Mouse (Mus musculus) kidney, postnatal 0 days (tissue): Measurements from ENCODE around the gene Cuta. TPM values are rescaled to one million over a fixed set of nuclear protein-coding genes. Genes with fewer than 3 reads are reported as not detected.
A peak's percentile ranks its signal among the peaks of the same experiment; 100 is the strongest.

ENCODE experiments used
- ATAC-seq: fragments of 200-750 bp; cut with Nextera tagmentation; replicated peaks from 2 replicates; pipeline ENCODE4 v1.8.0; 2017; ENCODE audit warnings: low read depth, moderate number of reproducible peaks, moderate TSS enrichment, moderate library complexity; ENCODE audit not compliant: low FRiP score
- DNase-seq: peaks from one replicate; pipeline ENCODE4 v3.0.0-alpha.2; 2016; ENCODE audit warnings: low spot score
- H3K27ac ChIP-seq: fragments of 300-500 bp; sonication (generic); 2 replicates; pipeline ENCODE4 v1.5.1; 2014; ENCODE audit warnings: mild to moderate bottlenecking
- H3K27me3 ChIP-seq: fragments of 300-500 bp; sonication (generic); 2 replicates; pipeline ENCODE4 v1.6.1; 2014; ENCODE audit warnings: low read length, mixed read lengths; ENCODE audit not compliant: insufficient read depth
- H3K36me3 ChIP-seq: fragments of 300-500 bp; sonication (generic); 2 replicates; pipeline ENCODE4 v1.6.1; 2014; ENCODE audit warnings: low read length, mixed read lengths; ENCODE audit not compliant: insufficient read depth
- H3K4me1 ChIP-seq: fragments of 300-500 bp; sonication (generic); replicated peaks from 2 replicates; pipeline ENCODE4 v1.6.1; 2014; ENCODE audit warnings: antibody characterized with exemption, low read length, mixed read lengths; ENCODE audit not compliant: insufficient read depth
- H3K4me2 ChIP-seq: fragments of 300-500 bp; sonication (generic); 2 replicates; pipeline ENCODE4 v1.6.1; 2014; ENCODE audit warnings: mild to moderate bottlenecking, low read length, moderate library complexity, mixed read lengths
- H3K4me3 ChIP-seq: fragments of 300-500 bp; sonication (generic); replicated peaks from 2 replicates; pipeline ENCODE4 v1.5.1; 2014; ENCODE audit warnings: low read depth, low read length
- H3K9ac ChIP-seq: fragments of 300-500 bp; sonication (generic); 2 replicates; pipeline ENCODE4 v1.6.1; 2014; ENCODE audit warnings: low read depth, low read length
- H3K9me3 ChIP-seq: fragments of 300-500 bp; sonication (generic); replicated peaks from 2 replicates; pipeline ENCODE4 v1.6.1; 2016; ENCODE audit warnings: low read length, inconsistent platforms, mixed read lengths
- CTCF ChIP-seq: IDR thresholded peaks from 2 replicates; pipeline ENCODE4 v1.5.1; 2016; ENCODE audit warnings: antibody characterized with exemption, low read depth, mild to moderate bottlenecking, moderate library complexity
- WGBS: fragments of 180-500 bp; shearing (Covaris S2); extraction: QIAGEN DNeasy Blood & Tissue Kit; methylation state at CpG from one replicate; pipeline ENCODE4 v1.1.7; 2014; 5-methylcytosine and 5-hydroxymethylcytosine counted together
- polyA plus RNA-seq: library from polyadenylated mRNA; unstranded; fragments of >200 nt; fragmentation: Nextera tagmentation; extraction: Ambion mirVana; gene quantifications from 2 replicates; pipeline ENCODE4 v1.2.1, GENCODE M21; 2015

Gene Cuta
- polyA plus RNA-seq, 1 experiment from 2014 or later: 227 TPM

DNA sequence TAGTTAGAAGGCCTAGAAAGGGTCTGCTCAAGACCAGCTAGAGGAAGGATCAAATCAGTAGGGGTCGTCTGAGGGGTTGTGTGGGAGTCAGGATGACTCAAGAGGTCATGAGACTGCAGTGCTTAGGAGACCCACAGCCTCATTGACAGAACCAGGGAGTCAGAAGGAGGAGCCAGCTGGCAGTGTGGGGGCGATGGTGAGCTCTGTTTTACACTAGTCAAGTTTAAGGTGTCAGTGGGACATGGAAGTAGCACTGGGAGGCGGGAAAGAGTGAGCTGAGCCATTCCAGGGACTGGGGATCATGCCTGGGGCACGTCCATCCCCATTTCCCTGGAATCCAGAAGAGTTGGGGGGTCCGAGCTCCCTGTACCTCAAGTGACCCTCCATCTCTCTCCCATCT, 19.5 kb upstream of the Cuta start:
- ATAC-seq: no peak

GRCm38 (mm10) chr17:26957872-26958271, 18.5 kb upstream of the Cuta start:
- no peak overlapping the region for H3K4me3 ChIP-seq
- WGBS: 94% methylated on average over 5 of the region's 5 CpGs

More for the DNA sequence above, 19.5 kb upstream of the Cuta start:
- Histone ChIP-seq H3K4me2 (no peak overlapping the region), H3K27me3 (no peaks in the 10 kb centered on the region), H3K9me3 (no peaks in the 10 kb centered on the region), H3K4me3 (no peak overlapping the region), H3K27ac (no peak overlapping the region), H3K9ac (no peak overlapping the region), H3K4me1 (no peaks in the 10 kb centered on the region), H3K36me3 (peaks cover 57% of the 10 kb centered on the region)
- no peak for DNase-seq
- TF ChIP-seq CTCF: no peak
- 56% methylated on average over 5 of the region's 5 CpGs for WGBS

DNA sequence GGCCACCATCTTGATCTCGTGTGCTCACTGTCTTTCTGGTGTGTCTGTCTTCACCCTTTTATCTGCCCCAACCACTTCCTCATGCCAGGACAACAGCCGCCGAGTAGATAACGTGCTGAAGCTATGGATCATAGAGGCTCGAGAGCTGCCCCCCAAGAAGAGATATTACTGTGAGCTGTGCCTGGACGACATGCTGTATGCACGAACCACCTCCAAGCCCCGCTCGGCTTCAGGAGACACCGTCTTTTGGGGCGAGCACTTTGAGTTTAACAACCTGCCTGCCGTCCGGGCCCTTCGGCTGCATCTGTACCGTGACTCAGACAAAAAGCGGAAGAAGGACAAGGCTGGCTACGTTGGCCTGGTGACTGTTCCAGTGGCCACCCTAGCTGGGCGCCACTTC, 17.5 kb upstream of the Cuta start:
- Histone ChIP-seq H3K4me2 (no peak overlapping the region), H3K4me3 (no peak overlapping the region), H3K27ac (no peak overlapping the region), H3K27me3 (no peaks in the 10 kb centered on the region), H3K9ac (no peak overlapping the region), H3K9me3 (no peaks in the 10 kb centered on the region), H3K36me3 (peaks cover 47% of the 10 kb centered on the region), H3K4me1 (peaks cover 18% of the 10 kb centered on the region; the same call in 1 of the 2 replicates)
- 89% methylated on average over 18 of the region's 18 CpGs for WGBS
- DNase-seq (no peak), ATAC-seq (no peak)
- no peak for TF ChIP-seq CTCF

More at GRCm38 (mm10) chr17:26957872-26958271, 18.5 kb upstream of the Cuta start:
- DNase-seq: no peak
- H3K4me1 ChIP-seq: peaks cover 8% of the 10 kb centered on the region; the same call in 1 of the 2 replicates
- H3K9me3 ChIP-seq: no peaks in the 10 kb centered on the region
- ATAC-seq: no peak
- no peak overlapping the region for H3K9ac ChIP-seq
- H3K4me2 ChIP-seq: no peak overlapping the region
- no peak for TF ChIP-seq CTCF
- no peaks in the 10 kb centered on the region for H3K27me3 ChIP-seq
- peaks cover 56% of the 10 kb centered on the region for H3K36me3 ChIP-seq
- no peak overlapping the region for H3K27ac ChIP-seq

GRCm38 (mm10) chr17:26956309-26956708, 16.9 kb upstream of the Cuta start:
- WGBS: 77% methylated on average over 5 of the region's 5 CpGs
- Histone ChIP-seq H3K4me2 (no peak overlapping the region), H3K27ac (no peak overlapping the region), H3K9ac (no peak overlapping the region), H3K4me1 (peaks cover 21% of the 10 kb centered on the region; the same call in 1 of the 2 replicates), H3K9me3 (no peaks in the 10 kb centered on the region), H3K4me3 (no peak overlapping the region), H3K27me3 (no peaks in the 10 kb centered on the region), H3K36me3 (peaks cover 42% of the 10 kb centered on the region)
- TF ChIP-seq CTCF: no peak
- ATAC-seq: no peak
- no peak for DNase-seq

- H3K27me3 ChIP-seq: no peaks in the 10 kb centered on the region
- peak overlapping the region; percentile 36 for H3K4me2 ChIP-seq
- H3K9ac ChIP-seq: peak overlapping the region; percentile 38; the same call in 1 of the 2 replicates
- no peak overlapping the region for H3K4me3 ChIP-seq
- peaks cover 25% of the 10 kb centered on the region for H3K36me3 ChIP-seq
- no peak overlapping the region for H3K27ac ChIP-seq
- H3K4me1 ChIP-seq: peaks cover 32% of the 10 kb centered on the region
- DNase-seq: no peak
- WGBS: 40% methylated on average over 8 of the region's 16 CpGs
- no peak for TF ChIP-seq CTCF
- H3K9me3 ChIP-seq: no peaks in the 10 kb centered on the region
- no peak for ATAC-seq
Observed at GRCm38 (mm10) chr17:26953726-26954125, 14.4 kb upstream of the Cuta start.

- no peaks in the 10 kb centered on the region for H3K27me3 ChIP-seq
- peaks cover 32% of the 10 kb centered on the region for H3K4me1 ChIP-seq
- ATAC-seq: no peak
- H3K9me3 ChIP-seq: no peaks in the 10 kb centered on the region
- H3K36me3 ChIP-seq: peaks cover 20% of the 10 kb centered on the region
- 32% methylated on average over 6 of the region's 6 CpGs for WGBS
- no peak for TF ChIP-seq CTCF
- peak overlapping the region; percentile 57 for H3K4me2 ChIP-seq
- H3K27ac ChIP-seq: no peak overlapping the region
- H3K4me3 ChIP-seq: no peak overlapping the region
- DNase-seq: no peak
- peak overlapping the region; percentile 38; the same call in 1 of the 2 replicates for H3K9ac ChIP-seq
Observed at GRCm38 (mm10) chr17:26953201-26953600, 13.8 kb upstream of the Cuta start.
